Mouse (Mus musculus): ENCODE measurements around the gene Sebox. TPM values are rescaled to one million over a fixed set of nuclear protein-coding genes. Genes with fewer than 3 reads are reported as not detected.
A peak's percentile ranks its signal among the peaks of the same experiment; 100 is the strongest.

The Sebox gene
- total and polyA plus RNA-seq, 3 experiments: not detected

- in situ Hi-C loops (cut with MboI; ENCODE audit: low pct_ligation_motif_present, low pct_unique_long_range_greater_than_20kb, low sequenced_read_pairs): no loop called here
- Histone ChIP-seq H3K9ac (ENCODE audit: insufficient read depth, low read depth) (peak overlapping the region; percentile 77), H3K4me1 (ENCODE audit: control insufficient read depth in 1 of 2, insufficient read depth in 2 of 2) (peaks cover 14 to 42% of the 10 kb centered on the region in 2 experiments), H3K9me3 (replicated peaks; ENCODE audit: low read length) (no peaks in the 10 kb centered on the region), H3K4me2 (ENCODE audit: insufficient read depth, low read depth, poor library complexity, severe bottlenecking) (peak overlapping the region; percentile 95), H3K4me3 (replicated peaks in 1 of 3; ENCODE audit: low read depth in 2 of 3, low read length in 2 of 3, poor library complexity in 1 of 3) (peak overlapping the region; percentile 70 to 86 (median 86)), H3K36me3 (replicated peaks in 1 of 2; ENCODE audit: control insufficient read depth in 1 of 2, insufficient read depth in 1 of 2, low read length in 1 of 2) (peaks cover 29 to 53% of the 10 kb centered on the region in 2 experiments), H3K79me2 (replicated peaks; ENCODE audit: control insufficient read depth, extremely low read depth, insufficient read depth, poor library complexity, severe bottlenecking) (peaks cover 64% of the 10 kb centered on the region), H3K27ac (ENCODE audit: insufficient read depth, low read depth) (peak overlapping the region; percentile 15), H3K27me3 (replicated peaks) (no peaks in the 10 kb centered on the region)
- dilution Hi-C loops (cut with MboI; ENCODE audit: extremely low pct_ligation_motif_present, extremely low pct_unique_long_range_greater_than_20kb, low sequenced_read_pairs): no loop called here
- TF ChIP-seq IRF4 (IDR thresholded peaks at IDR 0.05; ENCODE audit: low read depth, low read length) (no peak), ZC3H11A (IDR thresholded peaks at IDR 0.05; ENCODE audit: low read depth, low read length) (no peak), MYC (IDR thresholded peaks at IDR 0.05; ENCODE audit: low read depth, low read length) (no peak), NELFE (IDR thresholded peaks at IDR 0.05; ENCODE audit: low read depth, low read length) (no peak), POLR2A (IDR thresholded peaks at IDR 0.05; ENCODE audit: low read depth, low read length) (no peak), CTCF (conservative IDR thresholded peaks at IDR 0.05 in 1 of 2, IDR thresholded peaks at IDR 0.05 in 1 of 2; ENCODE audit: low read depth in 2 of 2, low read length in 2 of 2) (no peak), TBP (conservative IDR thresholded peaks at IDR 0.05; ENCODE audit: low read depth, low read length) (no peak), NRF1 (IDR thresholded peaks at IDR 0.05; ENCODE audit: low read depth, low read length) (no peak)
- DNase-seq (ENCODE audit: extremely low read depth): no peak
These were observed 33.4 kb downstream of the Sebox start for GRCm38 (mm10) chr11:78536690-78537084.

GRCm38 (mm10) chr11:78540358-78540757 is 37.1 kb downstream of the Sebox start:
- DNase-seq (ENCODE audit: extremely low read depth): no peak
- TF ChIP-seq ZMIZ1 (IDR thresholded peaks at IDR 0.05; ENCODE audit: low read depth, low read length) (no peak), E2F4 (IDR thresholded peaks at IDR 0.05; ENCODE audit: insufficient replicate concordance, low read depth, low read length) (no peak), CHD2 (IDR thresholded peaks at IDR 0.05; ENCODE audit: low read length) (peak; percentile 47; the same call in 1 of the 2 replicates), JUN (IDR thresholded peaks at IDR 0.05; ENCODE audit: insufficient read depth, low read depth, low read length) (no peak), CHD1 (IDR thresholded peaks at IDR 0.05; ENCODE audit: low read depth, low read length) (no peak)
- no peaks in the 10 kb centered on the region for H3K27me3 ChIP-seq (replicated peaks)
- peaks cover 51 to 63% of the 10 kb centered on the region in 2 experiments for H3K36me3 ChIP-seq (replicated peaks in 1 of 2; ENCODE audit: control insufficient read depth in 1 of 2, insufficient read depth in 1 of 2, low read length in 1 of 2)
- no peak overlapping the region for H3K4me2 ChIP-seq (ENCODE audit: insufficient read depth, low read depth, poor library complexity, severe bottlenecking)
- H3K4me3 ChIP-seq (replicated peaks in 1 of 3; ENCODE audit: low read depth in 2 of 3, low read length in 2 of 3, poor library complexity in 1 of 3): no peak overlapping the region
- no peak overlapping the region for H3K9ac ChIP-seq (ENCODE audit: insufficient read depth, low read depth)
- H3K79me2 ChIP-seq (replicated peaks; ENCODE audit: control insufficient read depth, extremely low read depth, insufficient read depth, poor library complexity, severe bottlenecking): peaks cover 58% of the 10 kb centered on the region
- peaks cover 9 to 39% of the 10 kb centered on the region in 2 experiments; a peak in 3 of 4 replicates for H3K4me1 ChIP-seq (ENCODE audit: control insufficient read depth in 1 of 2, insufficient read depth in 2 of 2)
- in situ Hi-C loops (cut with MboI; ENCODE audit: low pct_ligation_motif_present, low pct_unique_long_range_greater_than_20kb, low sequenced_read_pairs): no loop called here
- H3K27ac ChIP-seq (ENCODE audit: insufficient read depth, low read depth): no peak overlapping the region
- dilution Hi-C loops (cut with MboI; ENCODE audit: extremely low pct_ligation_motif_present, extremely low pct_unique_long_range_greater_than_20kb, low sequenced_read_pairs): no loop called here
- no peaks in the 10 kb centered on the region for H3K9me3 ChIP-seq (replicated peaks; ENCODE audit: low read length)

- Histone ChIP-seq H3K79me2 (replicated peaks; ENCODE audit: control insufficient read depth, extremely low read depth, insufficient read depth, poor library complexity, severe bottlenecking) (peaks cover 68% of the 10 kb centered on the region), H3K27me3 (replicated peaks) (no peaks in the 10 kb centered on the region), H3K27ac (ENCODE audit: insufficient read depth, low read depth) (no peak overlapping the region), H3K4me2 (ENCODE audit: insufficient read depth, low read depth, poor library complexity, severe bottlenecking) (no peak overlapping the region), H3K4me3 (replicated peaks in 1 of 3; ENCODE audit: low read depth in 2 of 3, low read length in 2 of 3, poor library complexity in 1 of 3) (no peak overlapping the region), H3K9ac (ENCODE audit: insufficient read depth, low read depth) (no peak overlapping the region), H3K9me3 (replicated peaks; ENCODE audit: low read length) (no peaks in the 10 kb centered on the region), H3K4me1 (ENCODE audit: control insufficient read depth in 1 of 2, insufficient read depth in 2 of 2) (peaks cover 10 to 46% of the 10 kb centered on the region in 2 experiments; a peak in 3 of 4 replicates), H3K36me3 (replicated peaks in 1 of 2; ENCODE audit: control insufficient read depth in 1 of 2, insufficient read depth in 1 of 2, low read length in 1 of 2) (peaks cover 43 to 64% of the 10 kb centered on the region in 2 experiments)
- in situ Hi-C loops (cut with MboI; ENCODE audit: low pct_ligation_motif_present, low pct_unique_long_range_greater_than_20kb, low sequenced_read_pairs): no loop called here
- TF ChIP-seq RAD21 (IDR thresholded peaks at IDR 0.05; ENCODE audit: low read depth, low read length) (peak; percentile 30), CTCF (conservative IDR thresholded peaks at IDR 0.05 in 1 of 2, IDR thresholded peaks at IDR 0.05 in 1 of 2; ENCODE audit: low read depth in 2 of 2, low read length in 2 of 2) (peak in 1 of 2 experiments; percentile 38; a peak in 2 of 4 replicates), MYC (IDR thresholded peaks at IDR 0.05; ENCODE audit: low read depth, low read length) (no peak), MAX (IDR thresholded peaks at IDR 0.05; ENCODE audit: low read length) (no peak), TCF12 (IDR thresholded peaks at IDR 0.05; ENCODE audit: low read depth, low read length) (no peak), RCOR1 (conservative IDR thresholded peaks at IDR 0.05; ENCODE audit: low read depth, low read length) (no peak), JUND (conservative IDR thresholded peaks at IDR 0.05; ENCODE audit: low read depth, low read length) (no peak), SIN3A (IDR thresholded peaks at IDR 0.05; ENCODE audit: low read length) (no peak), EP300 (IDR thresholded peaks at IDR 0.05; ENCODE audit: low read length) (no peak), UBTF (IDR thresholded peaks at IDR 0.05; ENCODE audit: low read depth, low read length) (no peak), POLR2AphosphoS2 (IDR thresholded peaks at IDR 0.05; ENCODE audit: low read depth, low read length) (no peak), IRF4 (IDR thresholded peaks at IDR 0.05; ENCODE audit: low read depth, low read length) (no peak), ZNF384 (IDR thresholded peaks at IDR 0.05; ENCODE audit: low read depth, low read length) (0 out of 2 replicates have a peak, but pooled peaks have one; percentile 19)
- no peak for DNase-seq (ENCODE audit: extremely low read depth)
- dilution Hi-C loops (cut with MboI; ENCODE audit: extremely low pct_ligation_motif_present, extremely low pct_unique_long_range_greater_than_20kb, low sequenced_read_pairs): no loop called here
These were observed 41.3 kb downstream of the Sebox start for GRCm38 (mm10) chr11:78544449-78545111.

Measured in CH12.LX (cell line).